Mouse (Mus musculus): ENCODE data around the gene Naa30. TPM values are rescaled to one million over a fixed set of nuclear protein-coding genes. Genes with fewer than 3 reads are reported as not detected.
"Not testable (repeated sequence)": the region's sequence is repeated elsewhere in the genome, so short reads cannot be mapped to it uniquely, and the experiment has no call there.

Gene Naa30
- polyA plus RNA-seq, 1 experiment from 2014 or later, result 12.9 TPM

DNA sequence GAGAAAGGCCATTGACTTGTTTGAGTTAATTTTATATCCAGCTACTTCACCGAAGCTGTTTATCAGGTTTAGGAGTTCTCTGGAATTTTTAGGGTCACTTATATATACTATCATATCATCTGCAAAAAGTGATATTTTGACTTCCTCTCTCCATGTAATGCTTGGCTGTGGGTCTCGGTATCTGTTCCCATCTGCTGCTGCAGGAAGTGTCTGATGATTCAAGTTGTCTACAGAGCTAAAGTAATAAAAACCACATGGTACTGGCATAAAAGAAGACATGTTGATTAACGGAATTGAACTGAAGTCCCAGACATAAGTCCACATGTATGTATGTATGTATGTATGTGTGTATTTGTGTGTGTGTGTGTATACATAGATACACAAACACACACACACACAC lies 38.2 kb downstream of the Naa30 start:
- not testable (repeated sequence) for H3K27ac ChIP-seq (ENCODE audit: low read length); H3K4me1 ChIP-seq (ENCODE audit: control insufficient read depth, insufficient read depth, low read length); H3K4me2 ChIP-seq (replicated peaks; ENCODE audit: low read depth, low read length); ATAC-seq (ENCODE audit: insufficient number of reproducible peaks, insufficient read depth, low FRiP score, low read depth); H3K4me3 ChIP-seq (ENCODE audit: low read depth, low read length); H3K9me3 ChIP-seq (ENCODE audit: control insufficient read depth, low read depth, low read length); H3K9ac ChIP-seq (replicated peaks; ENCODE audit: low read depth, low read length); H3K36me3 ChIP-seq (ENCODE audit: control insufficient read depth, insufficient read depth, low read length); H3K27me3 ChIP-seq (ENCODE audit: control insufficient read depth, insufficient read depth, low read length)
- 86% methylated on average over 3 of the region's 3 CpGs for WGBS

DNA sequence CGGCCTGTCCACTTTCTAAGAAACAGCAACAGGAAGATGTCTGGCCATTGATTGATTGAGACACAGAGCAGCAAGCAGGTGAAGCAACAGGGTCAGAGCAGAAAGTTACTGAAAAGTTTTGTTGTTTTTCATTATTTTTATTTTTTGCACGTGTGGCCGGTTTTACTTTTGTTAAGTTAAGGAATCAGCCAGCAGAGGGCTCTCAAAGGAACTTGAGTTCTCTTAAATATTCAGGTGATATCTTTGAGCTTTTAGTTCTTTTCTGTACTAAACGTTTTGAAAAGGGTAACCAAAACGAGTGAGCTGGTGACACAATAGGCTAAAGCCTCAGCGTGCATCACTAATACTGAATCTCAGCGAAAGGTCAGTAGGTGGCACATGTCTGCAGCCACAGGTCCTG lies 46.7 kb downstream of the Naa30 start:
- no peak for ATAC-seq (ENCODE audit: insufficient number of reproducible peaks, insufficient read depth, low FRiP score, low read depth)
- Histone ChIP-seq H3K4me1 (ENCODE audit: control insufficient read depth, insufficient read depth, low read length) (no peaks in the 10 kb centered on the region), H3K36me3 (ENCODE audit: control insufficient read depth, insufficient read depth, low read length) (no peaks in the 10 kb centered on the region), H3K27ac (ENCODE audit: low read length) (no peak overlapping the region), H3K4me3 (ENCODE audit: low read depth, low read length) (no peak overlapping the region), H3K4me2 (replicated peaks; ENCODE audit: low read depth, low read length) (no peak overlapping the region), H3K27me3 (ENCODE audit: control insufficient read depth, insufficient read depth, low read length) (no peaks in the 10 kb centered on the region), H3K9ac (replicated peaks; ENCODE audit: low read depth, low read length) (no peak overlapping the region), H3K9me3 (ENCODE audit: control insufficient read depth, low read depth, low read length) (no peaks in the 10 kb centered on the region)
- 63% methylated on average over 7 of the region's 7 CpGs for WGBS

DNA sequence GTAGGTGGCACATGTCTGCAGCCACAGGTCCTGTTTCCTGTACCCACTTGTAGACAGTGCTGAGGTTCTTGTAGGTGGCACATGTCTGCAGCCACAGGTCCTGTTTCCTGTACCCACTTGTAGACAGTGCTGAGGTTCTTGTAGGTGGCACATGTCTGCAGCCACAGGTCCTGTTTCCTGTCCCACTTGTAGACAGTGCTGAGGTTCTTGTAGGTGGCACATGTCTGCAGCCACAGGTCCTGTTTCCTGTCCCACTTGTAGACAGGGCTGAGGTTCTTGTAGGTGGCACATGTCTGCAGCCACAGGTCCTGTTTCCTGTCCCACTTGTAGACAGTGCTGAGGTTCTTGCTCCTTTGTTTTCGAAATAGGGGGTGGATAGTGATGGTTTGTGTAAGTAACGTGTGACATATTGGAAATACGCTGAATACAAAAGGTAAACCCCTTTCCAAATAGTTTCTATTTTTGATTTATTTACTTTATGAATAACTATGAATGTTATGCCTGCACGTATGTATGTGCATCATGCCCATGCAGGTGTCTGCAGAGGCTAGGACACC lies 47.5 kb downstream of the Naa30 start:
- 80% methylated on average over 4 of the region's 4 CpGs for WGBS
- ATAC-seq (ENCODE audit: insufficient number of reproducible peaks, insufficient read depth, low FRiP score, low read depth); H3K9ac ChIP-seq (replicated peaks; ENCODE audit: low read depth, low read length): not testable (repeated sequence)

DNA sequence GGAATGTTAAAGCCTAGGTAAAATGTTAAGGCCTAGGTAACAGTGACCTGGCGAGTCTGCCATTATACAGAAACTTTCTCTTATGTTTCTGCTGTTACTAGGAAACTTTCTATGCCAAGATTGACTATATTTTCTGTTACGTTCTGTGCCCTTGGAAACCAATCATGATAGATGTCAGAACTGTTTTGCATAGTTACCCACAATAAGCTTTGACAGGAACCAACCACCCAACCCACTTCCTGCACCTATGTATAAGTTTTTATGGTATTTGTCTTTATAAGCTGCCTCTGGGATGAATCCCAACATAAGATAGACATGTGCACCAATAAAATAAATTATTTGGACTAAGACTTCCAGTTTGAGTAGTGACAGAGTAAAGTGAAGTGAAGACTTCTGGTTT lies 49.7 kb downstream of the Naa30 start:
- Histone ChIP-seq H3K9me3 (ENCODE audit: control insufficient read depth, low read depth, low read length) (no peaks in the 10 kb centered on the region), H3K27me3 (ENCODE audit: control insufficient read depth, insufficient read depth, low read length) (no peaks in the 10 kb centered on the region), H3K9ac (replicated peaks; ENCODE audit: low read depth, low read length) (no peak overlapping the region), H3K36me3 (ENCODE audit: control insufficient read depth, insufficient read depth, low read length) (no peaks in the 10 kb centered on the region), H3K27ac (ENCODE audit: low read length) (no peak overlapping the region), H3K4me3 (ENCODE audit: low read depth, low read length) (no peak overlapping the region), H3K4me1 (ENCODE audit: control insufficient read depth, insufficient read depth, low read length) (no peaks in the 10 kb centered on the region), H3K4me2 (replicated peaks; ENCODE audit: low read depth, low read length) (no peak overlapping the region)
- 89% methylated on average over 2 of the region's 2 CpGs for WGBS
- ATAC-seq (ENCODE audit: insufficient number of reproducible peaks, insufficient read depth, low FRiP score, low read depth), result no peak

More for the DNA sequence above, 47.5 kb downstream of the Naa30 start:
- not testable (repeated sequence) for H3K27me3 ChIP-seq (ENCODE audit: control insufficient read depth, insufficient read depth, low read length); H3K4me1 ChIP-seq (ENCODE audit: control insufficient read depth, insufficient read depth, low read length); H3K9me3 ChIP-seq (ENCODE audit: control insufficient read depth, low read depth, low read length); H3K27ac ChIP-seq (ENCODE audit: low read length); H3K4me3 ChIP-seq (ENCODE audit: low read depth, low read length); H3K4me2 ChIP-seq (replicated peaks; ENCODE audit: low read depth, low read length); H3K36me3 ChIP-seq (ENCODE audit: control insufficient read depth, insufficient read depth, low read length)

DNA sequence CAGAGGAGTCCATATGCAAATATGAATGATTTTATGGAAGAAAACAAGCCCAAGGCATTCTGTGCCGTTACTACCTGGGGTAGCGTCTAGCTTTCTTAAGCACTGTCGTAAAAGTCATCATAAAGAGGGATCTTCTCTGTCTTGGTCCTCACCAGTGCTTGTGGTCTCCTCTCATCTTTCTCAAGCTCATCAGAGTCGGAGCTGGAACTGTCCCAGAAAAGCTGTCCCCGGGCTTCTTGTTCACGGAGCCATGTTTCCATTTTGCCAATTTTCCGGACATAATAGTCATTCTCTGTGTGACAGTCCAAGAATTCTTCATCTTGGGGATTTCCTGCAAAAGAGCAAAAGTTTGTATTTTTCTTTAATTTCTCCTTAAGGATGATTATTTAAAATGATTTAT lies 54.4 kb downstream of the Naa30 start:
- H3K4me1 ChIP-seq (ENCODE audit: control insufficient read depth, insufficient read depth, low read length), result no peaks in the 10 kb centered on the region
- no peak for ATAC-seq (ENCODE audit: insufficient number of reproducible peaks, insufficient read depth, low FRiP score, low read depth)
- no peaks in the 10 kb centered on the region for H3K27me3 ChIP-seq (ENCODE audit: control insufficient read depth, insufficient read depth, low read length)
- H3K4me3 ChIP-seq (ENCODE audit: low read depth, low read length), result no peak overlapping the region
- no peak overlapping the region for H3K4me2 ChIP-seq (replicated peaks; ENCODE audit: low read depth, low read length)
- H3K36me3 ChIP-seq (ENCODE audit: control insufficient read depth, insufficient read depth, low read length), result no peaks in the 10 kb centered on the region
- H3K9ac ChIP-seq (replicated peaks; ENCODE audit: low read depth, low read length), result no peak overlapping the region
- no peaks in the 10 kb centered on the region for H3K9me3 ChIP-seq (ENCODE audit: control insufficient read depth, low read depth, low read length)
- WGBS, result 77% methylated on average over 7 of the region's 7 CpGs
- H3K27ac ChIP-seq (ENCODE audit: low read length), result no peak overlapping the region

DNA sequence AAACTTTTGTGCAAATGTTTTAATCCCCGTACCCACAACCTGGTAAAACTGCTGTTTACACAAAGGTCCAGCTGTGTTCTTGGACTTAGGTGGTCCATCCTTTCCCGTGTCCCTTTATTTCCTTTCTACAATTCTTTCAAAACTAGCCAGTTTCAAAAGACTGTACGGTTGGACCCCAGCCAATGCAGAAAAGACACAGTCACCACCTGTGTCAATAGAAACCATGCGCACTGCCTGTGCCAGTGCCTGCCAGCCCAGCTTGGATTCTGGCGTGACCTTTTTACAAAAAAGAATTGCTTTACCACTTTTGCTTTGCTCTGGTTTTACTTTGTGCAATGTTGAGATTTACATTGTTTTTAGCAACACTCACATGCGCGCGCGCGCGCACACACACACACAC lies 55.0 kb downstream of the Naa30 start:
- WGBS, result 69% methylated on average over 11 of the region's 11 CpGs
- Histone ChIP-seq H3K27me3 (ENCODE audit: control insufficient read depth, insufficient read depth, low read length) (no peaks in the 10 kb centered on the region), H3K4me3 (ENCODE audit: low read depth, low read length) (no peak overlapping the region), H3K9ac (replicated peaks; ENCODE audit: low read depth, low read length) (no peak overlapping the region), H3K27ac (ENCODE audit: low read length) (no peak overlapping the region), H3K36me3 (ENCODE audit: control insufficient read depth, insufficient read depth, low read length) (no peaks in the 10 kb centered on the region), H3K4me2 (replicated peaks; ENCODE audit: low read depth, low read length) (no peak overlapping the region), H3K9me3 (ENCODE audit: control insufficient read depth, low read depth, low read length) (no peaks in the 10 kb centered on the region), H3K4me1 (ENCODE audit: control insufficient read depth, insufficient read depth, low read length) (no peaks in the 10 kb centered on the region)
- no peak; the same call in 1 of the 2 replicates for ATAC-seq (ENCODE audit: insufficient number of reproducible peaks, insufficient read depth, low FRiP score, low read depth)

DNA sequence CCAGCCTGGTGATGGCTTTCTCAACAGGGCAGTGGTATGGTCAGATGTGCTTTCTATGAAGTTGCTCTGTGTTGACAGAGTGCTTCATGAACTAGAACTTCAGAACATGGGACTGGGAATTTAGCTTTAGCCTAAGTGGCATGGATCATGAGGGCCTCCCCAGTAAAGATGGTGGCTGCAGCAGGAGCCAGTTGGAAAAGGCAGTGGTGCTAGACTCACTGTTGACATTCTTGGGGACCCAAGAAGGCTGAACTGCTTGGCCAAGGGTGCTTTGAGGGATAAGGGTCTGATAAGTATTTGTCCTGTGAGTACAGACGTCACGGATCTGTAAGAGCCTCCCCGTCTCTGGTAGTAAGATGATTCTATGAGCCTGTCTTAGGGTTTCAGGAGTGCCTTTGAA lies 59.8 kb downstream of the Naa30 start:
- Histone ChIP-seq H3K27me3 (ENCODE audit: control insufficient read depth, insufficient read depth, low read length) (no peaks in the 10 kb centered on the region), H3K36me3 (ENCODE audit: control insufficient read depth, insufficient read depth, low read length) (no peaks in the 10 kb centered on the region), H3K9me3 (ENCODE audit: control insufficient read depth, low read depth, low read length) (no peaks in the 10 kb centered on the region), H3K27ac (ENCODE audit: low read length) (no peak overlapping the region), H3K4me1 (ENCODE audit: control insufficient read depth, insufficient read depth, low read length) (no peaks in the 10 kb centered on the region), H3K4me2 (replicated peaks; ENCODE audit: low read depth, low read length) (no peak overlapping the region), H3K9ac (replicated peaks; ENCODE audit: low read depth, low read length) (no peak overlapping the region), H3K4me3 (ENCODE audit: low read depth, low read length) (no peak overlapping the region)
- ATAC-seq (ENCODE audit: insufficient number of reproducible peaks, insufficient read depth, low FRiP score, low read depth), result no peak
- 86% methylated on average over 3 of the region's 3 CpGs for WGBS

DNA sequence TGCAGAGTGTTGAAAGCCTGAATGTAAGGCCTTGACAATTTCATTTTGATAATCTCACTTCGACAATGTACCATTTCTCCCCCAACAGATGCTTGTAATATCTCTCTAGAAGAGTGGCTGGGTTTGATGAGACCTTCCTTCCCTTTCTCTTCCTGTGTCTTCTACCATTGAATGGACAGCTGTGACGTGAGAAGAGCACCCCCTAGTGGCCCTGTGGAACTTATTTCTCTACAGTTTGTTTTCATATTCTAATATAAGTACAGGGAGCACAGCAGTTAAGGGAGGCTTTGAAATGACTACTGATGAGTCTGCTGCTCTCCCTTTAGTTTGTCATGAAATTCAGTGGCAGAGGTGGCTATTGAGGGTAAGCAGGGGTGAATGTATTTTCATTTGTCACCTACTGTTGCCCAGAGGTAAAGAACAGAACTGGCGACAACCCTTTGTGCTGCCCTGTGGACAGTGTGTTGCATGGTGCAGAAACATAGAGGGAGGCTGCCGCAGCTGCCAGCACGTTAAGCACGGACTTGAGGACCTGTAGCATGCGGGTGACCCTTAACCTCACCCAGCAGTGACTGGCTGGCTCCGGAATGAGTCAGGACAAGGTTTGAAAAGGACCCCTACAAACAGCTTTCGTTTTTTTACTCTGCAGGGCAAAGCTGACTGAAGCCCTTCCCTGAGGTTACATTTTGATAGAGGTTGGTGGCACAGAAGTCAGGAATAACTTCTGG lies 62.9 kb downstream of the Naa30 start:
- Histone ChIP-seq H3K27me3 (ENCODE audit: control insufficient read depth, insufficient read depth, low read length) (no peaks in the 10 kb centered on the region), H3K9me3 (ENCODE audit: control insufficient read depth, low read depth, low read length) (no peaks in the 10 kb centered on the region), H3K36me3 (ENCODE audit: control insufficient read depth, insufficient read depth, low read length) (no peaks in the 10 kb centered on the region), H3K4me2 (replicated peaks; ENCODE audit: low read depth, low read length) (no peak overlapping the region), H3K4me3 (ENCODE audit: low read depth, low read length) (no peak overlapping the region), H3K27ac (ENCODE audit: low read length) (no peak overlapping the region), H3K4me1 (ENCODE audit: control insufficient read depth, insufficient read depth, low read length) (no peaks in the 10 kb centered on the region), H3K9ac (replicated peaks; ENCODE audit: low read depth, low read length) (no peak overlapping the region)
- 49% methylated on average over 9 of the region's 9 CpGs for WGBS
- ATAC-seq (ENCODE audit: insufficient number of reproducible peaks, insufficient read depth, low FRiP score, low read depth), result no peak

DNA sequence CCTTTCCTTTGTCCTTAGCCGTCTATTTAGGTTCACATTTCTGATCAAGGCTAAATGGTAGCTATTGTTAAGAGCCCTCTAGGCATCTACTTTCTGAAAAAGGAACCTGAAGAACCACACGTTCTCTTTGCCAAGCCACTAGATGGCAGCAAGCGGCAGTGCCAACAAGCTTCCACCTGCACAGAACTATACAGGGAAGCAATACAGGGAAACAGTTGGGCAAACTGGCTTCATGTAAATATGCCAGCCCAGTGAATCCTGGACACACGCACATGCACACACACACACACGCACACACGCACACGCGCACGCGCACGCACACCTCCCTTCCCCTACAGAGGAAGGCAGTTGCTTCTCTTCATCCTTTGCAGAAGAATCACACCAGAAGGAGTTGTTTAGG lies 66.2 kb downstream of the Naa30 start:
- no peaks in the 10 kb centered on the region for H3K36me3 ChIP-seq (ENCODE audit: control insufficient read depth, insufficient read depth, low read length)
- H3K4me2 ChIP-seq (replicated peaks; ENCODE audit: low read depth, low read length), result no peak overlapping the region
- ATAC-seq (ENCODE audit: insufficient number of reproducible peaks, insufficient read depth, low FRiP score, low read depth), result no peak
- 26% methylated on average over 11 of the region's 11 CpGs for WGBS
- H3K9ac ChIP-seq (replicated peaks; ENCODE audit: low read depth, low read length), result no peak overlapping the region
- H3K27ac ChIP-seq (ENCODE audit: low read length), result no peak overlapping the region
- H3K4me1 ChIP-seq (ENCODE audit: control insufficient read depth, insufficient read depth, low read length), result no peaks in the 10 kb centered on the region
- H3K4me3 ChIP-seq (ENCODE audit: low read depth, low read length), result no peak overlapping the region
- H3K9me3 ChIP-seq (ENCODE audit: control insufficient read depth, low read depth, low read length), result no peaks in the 10 kb centered on the region
- H3K27me3 ChIP-seq (ENCODE audit: control insufficient read depth, insufficient read depth, low read length), result no peaks in the 10 kb centered on the region

Measured in stomach, embryonic 14.5 days (tissue).